Mouse (Mus musculus) G1E (cell line): ENCODE results near the gene Rbpj. TPM values are rescaled to one million over a fixed set of nuclear protein-coding genes. Genes with fewer than 3 reads are reported as not detected.

Experiments used
- ATAC-seq: 2 replicates; pipeline ENCODE4 v1.8.0; 2016; ENCODE audit warnings: mild to moderate bottlenecking; ENCODE audit not compliant: insufficient number of reproducible peaks, poor library complexity, low FRiP score, severe bottlenecking; ENCODE audit errors: extremely low read depth
- DNase-seq: peaks from one replicate; pipeline ENCODE4 v3.0.0; 2012; ENCODE audit warnings: low spot score
- H3K27me3 ChIP-seq: 2 replicates; pipeline ENCODE4 v1.6.1; 2012; ENCODE audit warnings: mild to moderate bottlenecking, low read length, inconsistent platforms; ENCODE audit not compliant: insufficient read depth
- H3K36me3 ChIP-seq: replicated peaks from 2 replicates; pipeline ENCODE3; 2012; ENCODE audit warnings: mild to moderate bottlenecking, inconsistent platforms
- H3K4me1 ChIP-seq: 2 replicates; pipeline ENCODE4 v1.6.1; 2012; ENCODE audit warnings: low read depth, low read length, inconsistent platforms, mixed read lengths; ENCODE audit not compliant: insufficient read depth
- H3K4me3 ChIP-seq: 2 replicates; pipeline ENCODE4 v1.5.1; 2012; ENCODE audit warnings: low read depth, mild to moderate bottlenecking, inconsistent platforms, low read length, moderate library complexity, mixed read lengths
- H3K9me3 ChIP-seq: replicated peaks from 2 replicates; pipeline ENCODE4 v1.6.1; 2012; ENCODE audit warnings: inconsistent platforms
- CTCF ChIP-seq: IDR thresholded peaks from 2 replicates; pipeline ENCODE4 v1.5.1; 2012; ENCODE audit warnings: low read depth, low read length, inconsistent platforms, mixed read lengths
- GATA1 ChIP-seq: IDR thresholded peaks from 2 replicates; pipeline ENCODE4 v1.6.1; 2012; ENCODE audit warnings: borderline replicate concordance, low read length, inconsistent platforms, mixed read lengths
- GATA2 ChIP-seq: IDR thresholded peaks from 2 replicates; pipeline ENCODE4 v1.6.1; 2012; ENCODE audit warnings: low read depth, low read length, inconsistent platforms, borderline replicate concordance
- POLR2AphosphoS5 ChIP-seq: IDR thresholded peaks from 2 replicates; pipeline ENCODE4 v1.6.1; 2012; ENCODE audit warnings: low read depth, low read length, inconsistent platforms; ENCODE audit not compliant: insufficient replicate concordance
- TAL1 ChIP-seq: conservative IDR thresholded peaks from 2 replicates; pipeline ENCODE4 v1.6.1; 2012; ENCODE audit warnings: low read depth, low read length, inconsistent platforms, mixed read lengths
- polyA plus RNA-seq: library from polyadenylated mRNA; stranded (reverse); fragments of >175 nt; gene quantifications from 2 replicates; pipeline ENCODE4 v1.2.3, GENCODE M21; 2012
- total RNA-seq, 2 experiments: library from RNA; stranded (forward) in 1 of 2; stranded (reverse) in 1 of 2; fragments of 200-1000 nt in 1 of 2; fragments of >200 nt in 1 of 2; fragmentation: Nextera tagmentation in 1 of 2; gene quantifications; 2 replicates each; pipeline ENCODE4 v1.2.3; 2014 to 2017

Gene Rbpj
- total and polyA plus RNA-seq, 3 experiments: 5.5 to 33.5 (median 17.2) TPM

DNA sequence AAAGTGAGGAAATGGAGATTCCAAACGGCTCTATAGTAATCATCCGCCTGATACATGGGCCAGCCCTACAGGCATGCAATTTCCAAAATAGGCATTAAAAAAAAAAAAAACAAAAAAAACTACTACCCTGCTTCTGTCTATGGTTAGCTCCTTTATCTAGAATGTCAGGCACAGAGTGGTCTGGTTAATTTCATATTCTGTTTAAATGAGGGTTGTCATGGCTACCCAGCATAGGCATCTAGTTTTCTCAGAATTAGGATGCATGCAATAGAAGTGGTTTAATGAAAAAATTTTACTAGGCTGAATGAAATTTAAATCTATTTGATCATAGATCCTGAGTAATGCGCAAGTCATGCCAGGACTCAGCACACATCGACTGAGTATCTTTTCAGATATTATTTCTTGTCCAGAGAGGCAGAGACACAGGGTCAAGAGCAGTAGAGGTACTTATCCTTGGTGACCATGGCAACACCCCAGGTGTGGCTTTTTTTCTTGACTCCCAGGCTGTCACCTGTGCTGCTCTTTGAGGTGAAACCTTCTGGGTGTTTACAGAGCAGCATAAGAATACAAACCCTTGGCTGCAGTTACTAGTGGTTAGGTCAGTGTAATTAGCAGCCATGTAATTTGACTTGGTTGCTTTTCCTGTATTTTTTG is 49.1 kb downstream of the Rbpj start:
- no peak for TF ChIP-seq POLR2AphosphoS5
- no peak for TF ChIP-seq GATA1
- no peak for TF ChIP-seq TAL1
- no peak for TF ChIP-seq CTCF
- TF ChIP-seq GATA2: no peak
- H3K4me1 ChIP-seq: no peaks in the 10 kb centered on the region

DNA sequence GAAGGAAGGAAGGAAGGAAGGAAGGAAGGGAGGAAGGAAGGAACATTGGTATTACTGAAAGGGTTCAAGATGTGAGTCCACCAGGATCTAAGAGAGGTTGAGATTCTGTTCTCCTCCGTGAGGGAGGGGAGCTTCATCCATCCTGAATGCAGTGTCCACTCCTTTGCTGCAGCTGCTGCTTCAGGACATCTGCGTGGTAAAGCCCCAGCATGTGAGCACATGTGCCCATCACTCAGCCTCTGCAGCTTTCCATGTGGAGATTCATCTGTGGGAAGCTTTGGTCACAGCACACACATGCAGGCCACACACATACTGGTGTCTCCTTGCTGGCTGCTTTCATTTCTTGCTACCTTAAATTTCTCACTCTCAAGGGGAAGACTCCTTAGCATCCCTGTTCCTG is 50.5 kb downstream of the Rbpj start:
- ATAC-seq: no peak
- TF ChIP-seq GATA2 (no peak), CTCF (no peak), GATA1 (no peak), TAL1 (no peak), POLR2AphosphoS5 (no peak)
- DNase-seq: no peak
- Histone ChIP-seq H3K4me3 (no peak overlapping the region), H3K27me3 (peaks cover 4% of the 10 kb centered on the region; the same call in 1 of the 2 replicates), H3K36me3 (no peaks in the 10 kb centered on the region), H3K9me3 (no peaks in the 10 kb centered on the region), H3K4me1 (no peaks in the 10 kb centered on the region)

More for the DNA sequence above, 49.1 kb downstream of the Rbpj start:
- no peak for DNase-seq
- no peaks in the 10 kb centered on the region for H3K9me3 ChIP-seq
- peaks cover 4% of the 10 kb centered on the region; the same call in 1 of the 2 replicates for H3K27me3 ChIP-seq
- H3K4me3 ChIP-seq: no peak overlapping the region
- no peaks in the 10 kb centered on the region for H3K36me3 ChIP-seq
- ATAC-seq: no peak

DNA sequence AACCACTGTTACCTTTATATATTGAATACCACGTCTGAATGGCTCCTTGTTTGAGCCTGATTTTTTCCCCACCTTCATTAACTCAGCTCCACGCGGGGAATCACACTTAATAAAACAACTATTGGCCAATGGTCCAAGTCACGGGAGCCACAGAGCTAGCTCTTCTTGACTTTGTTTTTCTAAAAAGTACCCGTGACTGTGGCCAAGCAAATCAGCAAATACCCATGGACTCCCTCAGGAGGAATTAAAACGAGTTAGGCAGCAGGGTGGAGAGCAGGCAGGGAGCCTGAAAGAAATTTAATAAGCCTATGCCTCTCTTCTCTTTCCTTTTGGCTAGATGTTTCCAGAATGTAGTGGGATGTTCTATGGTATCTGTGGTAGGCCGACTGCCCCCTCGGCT is 51.9 kb downstream of the Rbpj start:
- Histone ChIP-seq H3K4me3 (no peak overlapping the region), H3K4me1 (no peaks in the 10 kb centered on the region), H3K36me3 (no peaks in the 10 kb centered on the region), H3K27me3 (peaks cover 4% of the 10 kb centered on the region; the same call in 1 of the 2 replicates), H3K9me3 (no peaks in the 10 kb centered on the region)
- no peak for TF ChIP-seq GATA1
- TF ChIP-seq POLR2AphosphoS5: no peak
- TF ChIP-seq GATA2: no peak
- TF ChIP-seq TAL1: no peak
- TF ChIP-seq CTCF: no peak
- DNase-seq (no peak), ATAC-seq (no peak)

DNA sequence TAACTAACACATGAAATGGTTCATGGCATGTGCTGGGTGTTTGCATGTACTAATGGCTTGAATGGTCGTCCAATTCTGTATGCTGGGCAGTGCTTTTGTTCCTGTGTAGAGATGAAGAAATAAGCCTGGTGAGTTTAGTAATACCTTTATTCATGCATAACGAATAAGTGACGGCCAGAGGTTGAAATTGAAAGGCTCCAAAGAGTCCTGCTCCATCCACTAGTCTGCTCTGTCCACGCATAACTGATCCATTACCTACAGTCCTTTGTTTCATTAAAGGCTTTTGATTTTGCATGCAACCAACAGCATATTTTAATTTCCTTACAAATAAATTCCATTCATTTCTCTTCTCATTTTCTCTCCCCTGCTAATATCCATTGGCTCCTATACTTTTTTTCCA is 53.2 kb downstream of the Rbpj start:
- ATAC-seq (no peak), DNase-seq (no peak)
- TF ChIP-seq CTCF (no peak), POLR2AphosphoS5 (no peak), TAL1 (no peak), GATA1 (no peak), GATA2 (no peak)
- no peaks in the 10 kb centered on the region for H3K36me3 ChIP-seq
- H3K4me3 ChIP-seq: no peak overlapping the region
- peaks cover 4% of the 10 kb centered on the region; the same call in 1 of the 2 replicates for H3K27me3 ChIP-seq
- no peaks in the 10 kb centered on the region for H3K9me3 ChIP-seq
- H3K4me1 ChIP-seq: no peaks in the 10 kb centered on the region

DNA sequence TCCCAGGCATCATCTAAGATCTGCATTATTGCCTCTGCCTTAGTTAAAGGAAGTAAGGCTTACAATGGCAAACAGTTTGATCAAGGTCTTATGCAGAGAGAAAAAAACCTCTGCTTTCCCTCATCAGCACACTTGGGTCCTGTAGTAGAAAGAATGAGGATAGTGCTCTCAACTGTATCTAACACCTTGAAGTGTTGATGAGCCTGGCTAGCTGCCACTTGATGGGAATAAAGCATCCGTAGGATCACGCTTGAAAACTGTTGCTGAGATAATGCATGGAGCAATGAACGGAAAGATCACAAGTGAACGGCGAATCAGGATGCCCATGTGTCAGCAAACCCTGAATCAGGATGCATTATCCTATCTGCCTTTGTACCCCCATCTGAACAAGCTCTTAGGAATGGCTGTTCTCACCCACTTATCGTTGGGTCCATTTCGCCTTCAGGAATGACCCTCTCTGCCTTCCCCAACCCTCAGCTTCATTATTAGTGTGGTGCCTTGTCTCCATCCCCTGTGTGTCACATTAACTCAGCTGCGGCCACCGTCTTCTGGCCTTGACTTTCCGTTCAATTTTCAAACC is 54.1 kb downstream of the Rbpj start:
- Histone ChIP-seq H3K36me3 (no peaks in the 10 kb centered on the region), H3K4me3 (no peak overlapping the region), H3K27me3 (peaks cover 6% of the 10 kb centered on the region; the same call in 1 of the 2 replicates), H3K9me3 (no peaks in the 10 kb centered on the region), H3K4me1 (no peaks in the 10 kb centered on the region)
- DNase-seq (no peak), ATAC-seq (no peak)
- no peak for TF ChIP-seq POLR2AphosphoS5
- TF ChIP-seq GATA1: no peak
- TF ChIP-seq CTCF: no peak
- no peak for TF ChIP-seq GATA2
- no peak for TF ChIP-seq TAL1

DNA sequence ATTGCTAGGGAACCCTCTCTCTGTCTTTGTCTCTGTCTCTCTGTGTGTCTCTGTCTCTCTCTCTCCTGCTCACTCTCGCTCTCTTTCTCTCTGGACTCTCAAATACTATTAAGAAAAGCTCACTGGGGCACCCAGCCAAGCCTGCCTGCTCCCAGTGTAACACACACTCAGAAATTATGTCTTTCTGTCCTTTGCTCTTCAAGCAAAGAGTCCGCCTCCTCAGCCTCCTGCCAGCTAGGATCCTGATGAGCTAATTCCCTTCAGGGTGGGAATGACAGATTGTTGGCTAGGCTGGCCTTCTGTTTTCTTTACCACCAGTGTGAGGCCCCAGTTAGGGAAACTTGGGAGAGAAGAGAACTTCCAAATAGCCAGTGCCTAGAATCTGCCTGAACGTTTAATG is 57.1 kb downstream of the Rbpj start:
- ATAC-seq (no peak), DNase-seq (no peak)
- Histone ChIP-seq H3K4me1 (no peaks in the 10 kb centered on the region), H3K4me3 (no peak overlapping the region), H3K27me3 (peaks cover 2% of the 10 kb centered on the region; the same call in 1 of the 2 replicates), H3K36me3 (no peaks in the 10 kb centered on the region), H3K9me3 (no peaks in the 10 kb centered on the region)
- TF ChIP-seq CTCF (no peak), POLR2AphosphoS5 (no peak), TAL1 (no peak), GATA1 (no peak), GATA2 (no peak)
